Mouse (Mus musculus): ENCODE data around the gene 2610528A11Rik.

The 2610528A11Rik gene

DNA sequence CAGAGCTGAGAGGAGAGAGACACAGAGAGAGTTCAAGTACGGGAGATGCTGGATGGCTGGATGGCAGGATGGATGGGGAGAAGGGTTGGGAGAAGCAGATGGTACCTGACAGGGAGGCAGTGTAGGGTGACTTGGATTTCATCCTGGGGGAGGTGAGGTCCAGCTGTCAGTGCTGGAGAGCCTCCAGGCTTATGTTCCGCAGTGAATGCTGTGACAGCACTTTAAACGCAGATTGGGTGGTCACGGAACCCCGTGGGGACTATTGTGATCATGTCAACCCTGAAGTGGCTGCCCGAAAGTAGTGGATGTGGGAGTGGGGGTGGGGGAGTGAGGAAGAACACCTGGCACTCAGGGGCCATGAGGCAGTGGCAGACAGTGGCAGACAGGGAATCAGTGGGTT, 19.4 kb downstream of the 2610528A11Rik start:
- DNase-seq (ENCODE audit: low spot score), result no peak

DNA sequence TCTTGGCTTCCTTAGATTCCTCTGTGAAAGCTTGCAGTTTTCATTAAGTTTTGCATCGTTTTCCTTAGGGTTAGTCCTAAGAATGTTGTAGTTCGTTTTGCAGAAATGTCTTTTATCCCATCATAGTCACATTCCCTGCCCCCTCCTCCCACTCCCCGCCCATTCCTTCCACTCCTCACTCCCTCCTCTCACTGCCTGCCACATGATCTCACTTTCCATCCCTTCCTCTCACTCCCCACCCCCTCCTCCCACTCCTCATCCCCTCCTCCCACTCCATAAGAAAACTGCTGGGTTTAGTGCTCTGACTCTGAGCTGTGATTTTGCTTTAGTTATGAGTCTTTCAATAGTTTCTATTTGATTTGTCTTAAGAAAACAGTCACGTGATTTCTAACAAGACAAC, 30.1 kb downstream of the 2610528A11Rik start:
- DNase-seq (ENCODE audit: low spot score), result no peak

DNA sequence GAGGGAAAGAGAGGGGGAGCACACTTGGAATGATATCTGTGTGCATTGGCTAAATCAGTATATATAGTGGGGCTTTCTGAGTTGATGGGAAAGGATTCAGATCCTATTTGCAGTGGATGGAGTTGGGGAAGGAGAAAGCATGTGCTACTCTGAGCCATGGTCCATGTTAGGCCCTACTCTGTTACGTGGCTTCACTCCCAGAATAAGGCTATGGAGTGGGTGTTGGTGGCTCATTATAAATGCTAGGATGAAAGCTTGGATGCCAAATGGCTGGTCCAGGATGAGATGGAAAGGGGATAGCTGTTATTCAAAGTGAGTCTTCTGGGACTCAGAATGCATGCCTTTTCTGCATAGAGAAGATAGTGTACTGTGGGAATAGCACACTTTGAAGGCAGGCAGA, 33.1 kb downstream of the 2610528A11Rik start:
- no peak for DNase-seq (ENCODE audit: low spot score)

DNA sequence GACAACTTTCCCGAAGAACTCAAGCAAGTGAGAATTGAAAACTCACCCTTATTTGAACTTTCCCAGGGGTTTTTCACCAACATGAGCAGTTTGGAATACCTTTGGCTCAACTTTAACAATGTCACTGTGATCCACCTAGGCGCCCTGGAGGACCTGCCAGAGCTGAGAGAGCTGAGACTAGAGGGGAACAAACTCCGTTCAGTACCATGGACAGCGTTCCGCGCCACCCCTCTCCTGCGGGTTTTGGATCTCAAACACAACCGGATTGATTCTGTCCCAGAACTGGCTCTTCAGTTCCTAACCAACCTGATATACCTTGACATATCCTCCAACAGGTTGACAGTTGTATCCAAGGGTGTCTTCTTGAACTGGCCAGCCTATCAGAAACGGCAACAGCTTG, 45.3 kb downstream of the 2610528A11Rik start:
- DNase-seq (ENCODE audit: low spot score), result no peak

DNA sequence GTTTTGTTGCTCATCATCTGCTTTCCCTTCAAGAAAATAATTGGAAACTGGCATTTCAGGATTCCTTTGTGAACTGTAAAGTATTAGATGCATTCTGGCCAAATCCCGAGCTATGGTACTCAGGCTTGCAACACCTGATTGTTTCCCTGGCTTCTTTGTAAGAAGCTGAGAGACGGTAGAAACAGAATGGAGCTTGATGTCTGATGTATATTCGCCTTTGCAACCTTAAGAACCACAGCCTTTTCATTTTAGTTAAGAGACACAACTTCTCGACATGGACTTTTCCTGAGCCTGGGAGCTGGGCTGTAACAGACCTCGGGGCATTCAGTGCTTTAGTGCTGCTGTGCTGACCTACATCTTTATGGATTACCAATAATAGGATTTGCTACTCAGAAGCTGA, 46.2 kb downstream of the 2610528A11Rik start, which contains the start of gene Lrit2:
Gene Lrit2, plus strand, starts transcription at position 301 of the 400 bp plus-strand sequence.
- no peak for DNase-seq (ENCODE audit: low spot score)

DNA sequence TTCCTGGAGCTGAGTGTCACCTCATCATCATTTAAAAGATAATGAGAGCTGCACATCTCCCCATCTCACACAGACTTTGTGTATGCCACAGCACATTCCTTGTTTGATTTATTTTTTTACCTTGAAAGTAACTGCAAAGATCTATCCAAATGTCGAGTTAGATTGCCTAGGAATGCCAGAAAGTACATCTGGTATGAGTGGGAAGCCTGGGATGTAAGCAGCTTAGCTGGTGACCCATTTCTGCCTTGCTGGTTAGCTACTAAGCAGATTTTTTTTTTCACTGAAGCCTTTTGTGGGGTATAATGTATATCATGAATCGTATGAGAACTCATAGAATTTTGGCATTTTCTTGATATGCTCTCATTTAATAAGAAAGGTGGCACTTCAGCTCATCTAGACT, 47.2 kb downstream of the 2610528A11Rik start:
- no peak for DNase-seq (ENCODE audit: low spot score)

DNA sequence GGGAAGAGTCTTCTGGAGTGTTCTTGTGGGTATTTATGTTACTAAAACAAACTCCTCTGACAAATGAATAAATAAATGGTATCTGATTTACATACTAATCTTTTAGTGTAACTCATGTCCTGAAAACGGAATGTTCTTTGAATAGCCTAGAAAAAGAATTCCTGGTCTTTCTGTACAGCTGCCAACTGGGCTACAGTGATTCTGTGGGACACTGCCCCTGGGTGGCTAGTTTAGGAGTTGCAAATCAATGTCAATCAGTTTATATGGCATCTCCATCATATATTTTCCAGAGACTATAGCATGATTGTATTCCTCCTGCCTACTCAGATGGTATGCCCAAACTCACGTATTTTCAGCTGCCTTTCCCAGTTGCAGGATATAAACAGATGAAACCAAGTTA, 49.0 kb downstream of the 2610528A11Rik start:
- no peak for DNase-seq (ENCODE audit: low spot score)

All from T-cell, adult 2 months (primary cell).